Mouse (Mus musculus) embryonic facial prominence, embryonic 11.5 days (tissue): ENCODE data around the gene Kif5a. TPM values are rescaled to one million over a fixed set of nuclear protein-coding genes. Genes with fewer than 3 reads are reported as not detected.

Experiments
- ATAC-seq: fragments of 200-750 bp; cut with Nextera tagmentation; replicated peaks from 2 replicates; pipeline ENCODE4 v1.8.0; 2017; ENCODE audit warnings: low read depth; ENCODE audit not compliant: insufficient number of reproducible peaks, low FRiP score, low TSS enrichment
- DNase-seq: peaks from one replicate; pipeline ENCODE4 v3.0.0-alpha.2; 2015; ENCODE audit warnings: low spot score
- H3K27ac ChIP-seq: fragments of 300-500 bp; sonication (generic); replicated peaks from 2 replicates; pipeline ENCODE4 v1.5.1; 2014; ENCODE audit warnings: mild to moderate bottlenecking, low read depth, low read length, control low read depth
- H3K27me3 ChIP-seq: fragments of 300-500 bp; sonication (generic); 2 replicates; pipeline ENCODE4 v1.6.1; 2014; ENCODE audit warnings: mild to moderate bottlenecking, low read length, moderate library complexity, mixed read lengths; ENCODE audit not compliant: control insufficient read depth, insufficient read depth
- H3K36me3 ChIP-seq: fragments of 300-500 bp; sonication (generic); replicated peaks from 2 replicates; pipeline ENCODE4 v1.6.1; 2014; ENCODE audit warnings: low read depth, mild to moderate bottlenecking, low read length, moderate library complexity, mixed read lengths; ENCODE audit not compliant: control insufficient read depth, insufficient read depth
- H3K4me1 ChIP-seq: fragments of 300-500 bp; sonication (generic); 2 replicates; pipeline ENCODE4 v1.6.1; 2014; ENCODE audit warnings: low read length, mixed read lengths; ENCODE audit not compliant: control insufficient read depth, insufficient read depth
- H3K4me2 ChIP-seq: fragments of 300-500 bp; sonication (generic); 2 replicates; pipeline ENCODE4 v1.6.1; 2014; ENCODE audit warnings: low read depth, mild to moderate bottlenecking, control low read depth, low read length, moderate library complexity
- H3K4me3 ChIP-seq: fragments of 300-500 bp; sonication (generic); 2 replicates; pipeline ENCODE4 v1.5.1; 2014; ENCODE audit warnings: low read depth, low read length, control low read depth
- H3K9ac ChIP-seq: fragments of 300-500 bp; sonication (generic); replicated peaks from 2 replicates; pipeline ENCODE4 v1.6.1; 2014; ENCODE audit warnings: mild to moderate bottlenecking, control low read depth, low read length
- H3K9me3 ChIP-seq: fragments of 300-500 bp; sonication (generic); replicated peaks from 2 replicates; pipeline ENCODE4 v1.6.1; 2016; ENCODE audit warnings: mild to moderate bottlenecking, low read length, inconsistent platforms, mixed read lengths; ENCODE audit not compliant: control insufficient read depth
- WGBS: fragments of 180-500 bp; shearing (Covaris S2); extraction: QIAGEN DNeasy Blood & Tissue Kit; methylation state at CpG from one replicate; pipeline ENCODE4 v1.1.7; 2014; 5-methylcytosine and 5-hydroxymethylcytosine counted together
- polyA plus RNA-seq: library from polyadenylated mRNA; unstranded; fragments of >200 nt; fragmentation: Nextera tagmentation; extraction: Ambion mirVana; gene quantifications from 2 replicates; pipeline ENCODE4 v1.2.1, GENCODE M21; 2014

Gene Kif5a
- polyA plus RNA-seq, 1 experiment from 2014 or later = 10.4 TPM

DNA sequence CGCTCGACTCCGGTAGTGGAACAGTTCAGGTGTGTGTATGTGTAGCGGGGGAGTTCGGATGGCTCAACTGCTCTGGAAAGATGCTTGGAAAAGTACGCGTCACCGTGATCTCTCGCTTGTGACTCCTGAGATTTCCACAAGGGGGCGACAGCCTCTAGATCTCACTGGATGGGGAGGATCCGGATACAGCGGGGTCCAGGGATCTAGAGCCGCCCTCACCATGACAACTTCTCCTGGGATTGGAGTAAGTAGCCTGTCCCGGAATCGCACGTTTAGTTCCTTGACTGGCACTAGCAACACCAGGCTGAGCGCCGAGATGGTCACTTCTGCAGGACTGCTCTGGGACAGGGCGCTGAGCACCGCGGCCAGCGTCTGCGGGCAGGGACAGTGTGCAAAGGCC, 85.4 kb downstream of the Kif5a start:
- Histone ChIP-seq H3K9me3 (no peaks in the 10 kb centered on the region), H3K4me2 (peak overlapping the region; percentile 45), H3K27me3 (peaks cover 27% of the 10 kb centered on the region), H3K4me3 (peak overlapping the region; percentile 17; the same call in 1 of the 2 replicates), H3K4me1 (peaks cover 2% of the 10 kb centered on the region; the same call in 1 of the 2 replicates), H3K9ac (0 out of 2 replicates have a peak overlapping the region, but pooled peaks have one; percentile 15), H3K27ac (no peak overlapping the region), H3K36me3 (no peaks in the 10 kb centered on the region)
- DNase-seq (peak; percentile 95), ATAC-seq (peak; percentile 45)
- 2% methylated on average over 23 of the region's 23 CpGs for WGBS

DNA sequence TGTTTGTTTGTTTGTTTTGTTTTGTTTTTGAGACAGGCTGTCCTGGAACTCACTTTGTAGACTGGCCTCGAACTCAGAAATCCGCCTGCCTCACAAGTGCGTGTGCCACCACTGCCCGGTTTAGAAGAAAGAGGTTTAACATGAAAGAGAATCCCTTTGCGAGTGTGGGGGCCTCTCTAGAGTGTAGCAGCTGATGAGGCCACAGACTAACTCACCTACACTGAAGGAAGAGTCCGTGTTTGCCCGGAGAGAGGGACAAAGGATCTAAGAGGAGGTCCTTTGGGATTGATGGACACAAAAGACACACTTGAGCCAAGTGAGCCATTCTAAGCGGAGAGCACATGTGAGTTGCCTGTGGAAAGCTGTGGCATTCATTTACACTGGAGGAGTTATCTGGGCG, 85.9 kb downstream of the Kif5a start:
- 16% methylated on average over 9 of the region's 9 CpGs for WGBS
- Histone ChIP-seq H3K9me3 (no peaks in the 10 kb centered on the region), H3K36me3 (no peaks in the 10 kb centered on the region), H3K4me2 (peak overlapping the region; percentile 45; the same call in 1 of the 2 replicates), H3K27me3 (peaks cover 27% of the 10 kb centered on the region), H3K4me3 (no peak overlapping the region), H3K4me1 (peaks cover 2% of the 10 kb centered on the region; the same call in 1 of the 2 replicates), H3K9ac (no peak overlapping the region), H3K27ac (no peak overlapping the region)
- ATAC-seq (no peak), DNase-seq (no peak)

DNA sequence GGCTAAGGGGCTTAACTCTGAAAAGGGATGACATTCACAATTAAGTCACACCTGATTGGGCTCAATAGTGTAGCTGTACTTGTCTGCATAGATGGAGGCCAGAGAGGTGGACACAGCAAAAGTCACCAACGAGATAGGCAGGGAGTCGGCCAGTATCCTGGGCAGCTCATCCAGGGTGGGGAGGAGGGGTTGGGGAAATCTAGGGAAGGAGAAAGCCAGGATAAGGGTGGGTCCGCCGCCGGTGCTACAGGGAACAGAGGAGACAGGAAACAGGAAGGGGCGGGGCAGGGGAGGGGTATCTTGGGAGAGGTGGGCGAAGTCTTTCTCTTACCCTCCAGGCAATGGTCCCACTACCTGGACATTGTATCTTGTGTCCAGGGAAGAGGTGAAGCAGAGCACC, 86.4 kb downstream of the Kif5a start:
- Histone ChIP-seq H3K4me3 (no peak overlapping the region), H3K9ac (no peak overlapping the region), H3K4me1 (peaks cover 2% of the 10 kb centered on the region; the same call in 1 of the 2 replicates), H3K27ac (no peak overlapping the region), H3K27me3 (peaks cover 27% of the 10 kb centered on the region), H3K36me3 (no peaks in the 10 kb centered on the region), H3K9me3 (no peaks in the 10 kb centered on the region), H3K4me2 (peak overlapping the region; percentile 11)
- WGBS = 6% methylated on average over 7 of the region's 7 CpGs
- DNase-seq = peak; percentile 25
- ATAC-seq = no peak

DNA sequence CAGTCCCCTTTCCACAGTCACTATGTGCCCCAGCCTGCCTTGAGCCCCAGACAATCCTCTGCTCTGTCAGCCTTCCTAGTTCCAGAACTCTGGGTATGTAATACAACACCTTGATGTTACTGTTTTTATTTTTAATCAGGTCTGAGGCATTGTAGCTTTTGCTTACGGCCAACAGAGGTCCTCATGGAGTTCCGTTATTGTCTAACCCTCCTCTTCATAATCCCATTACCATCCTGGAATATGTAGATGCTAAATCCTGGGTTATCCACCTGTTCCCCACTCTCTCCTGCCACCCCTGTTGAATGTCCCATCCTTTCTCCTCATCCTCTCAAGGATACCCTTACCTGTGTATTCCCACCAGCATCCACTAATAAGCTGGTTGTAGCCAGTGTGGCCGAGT, 86.9 kb downstream of the Kif5a start:
- no peak overlapping the region; the same call in 1 of the 2 replicates for H3K4me2 ChIP-seq
- H3K27me3 ChIP-seq = peaks cover 27% of the 10 kb centered on the region
- peaks cover 2% of the 10 kb centered on the region; the same call in 1 of the 2 replicates for H3K4me1 ChIP-seq
- no peak overlapping the region for H3K27ac ChIP-seq
- no peak overlapping the region for H3K4me3 ChIP-seq
- no peak for DNase-seq
- no peaks in the 10 kb centered on the region for H3K36me3 ChIP-seq
- H3K9ac ChIP-seq = no peak overlapping the region
- no peaks in the 10 kb centered on the region for H3K9me3 ChIP-seq
- ATAC-seq = no peak
- WGBS = 37% methylated on average over 3 of the region's 3 CpGs

Other genes with a start within 250 kb of the Kif5a start
- gene Tsfm, start 232.5 kb downstream of the Kif5a start, polyA plus RNA-seq = 88.0 and 88.5 TPM in 2 replicates
- 42.7 and 44.8 TPM in 2 replicates for gene Mettl1, start 221.9 kb downstream of the Kif5a start, polyA plus RNA-seq
- 0.07 and 0.29 TPM in 2 replicates for gene Eef1akmt3, start 221.8 kb downstream of the Kif5a start, polyA plus RNA-seq
- gene Cyp27b1, start 215.1 kb downstream of the Kif5a start, polyA plus RNA-seq = not detected in 2 replicates
- gene March9, start 203.2 kb downstream of the Kif5a start, polyA plus RNA-seq = 1.5 and 1.8 TPM in 2 replicates
- gene Cdk4, start 199.8 kb downstream of the Kif5a start, polyA plus RNA-seq = 3,117 and 3,128 TPM in 2 replicates
- gene Tspan31, start 193.1 kb downstream of the Kif5a start, polyA plus RNA-seq = 83.4 and 98.5 TPM in 2 replicates
- gene Agap2, start 188.1 kb downstream of the Kif5a start, polyA plus RNA-seq = 0.80 and 0.95 TPM in 2 replicates
- gene Os9, start 142.2 kb downstream of the Kif5a start, polyA plus RNA-seq = 29.5 and 29.9 TPM in 2 replicates
- gene B4galnt1, start 98.1 kb downstream of the Kif5a start, polyA plus RNA-seq = 4.9 and 5.2 TPM in 2 replicates
- 1.1 and 2.0 TPM in 2 replicates for gene Slc26a10, start 82.7 kb downstream of the Kif5a start, polyA plus RNA-seq
- gene Arhgef25, start 73.3 kb downstream of the Kif5a start, polyA plus RNA-seq = 32.7 and 38.4 TPM in 2 replicates
- 93.8 and 108 TPM in 2 replicates for gene Dtx3, start 67.6 kb downstream of the Kif5a start, polyA plus RNA-seq
- 14.7 and 17.8 TPM in 2 replicates for gene Pip4k2c, start 51.8 kb downstream of the Kif5a start, polyA plus RNA-seq
- 162 and 180 TPM in 2 replicates for gene Dctn2, start 3.0 kb upstream of the Kif5a start, polyA plus RNA-seq
- gene Mbd6, start 25.7 kb upstream of the Kif5a start, polyA plus RNA-seq = 9.8 and 11.6 TPM in 2 replicates
- 174 and 179 TPM in 2 replicates for gene Mars, start 48.4 kb upstream of the Kif5a start, polyA plus RNA-seq
- gene Arhgap9, start 58.6 kb upstream of the Kif5a start, polyA plus RNA-seq = 1.8 and 2.7 TPM in 2 replicates
- gene Gli1, start 78.6 kb upstream of the Kif5a start, polyA plus RNA-seq = 7.1 and 9.6 TPM in 2 replicates
- not detected in 2 replicates for gene Inhbe, start 91.1 kb upstream of the Kif5a start, polyA plus RNA-seq
- gene Inhbc, start 107.1 kb upstream of the Kif5a start, polyA plus RNA-seq = not detected in 2 replicates
- gene R3hdm2, start 117.0 kb upstream of the Kif5a start, polyA plus RNA-seq = 30.9 and 36.1 TPM in 2 replicates
- gene Stac3, start 238.3 kb upstream of the Kif5a start, polyA plus RNA-seq = 0.49 TPM in 1 of 2 replicates, not detected in the other